Mouse (Mus musculus): ENCODE measurements around the gene Lhfpl4.

DNA sequence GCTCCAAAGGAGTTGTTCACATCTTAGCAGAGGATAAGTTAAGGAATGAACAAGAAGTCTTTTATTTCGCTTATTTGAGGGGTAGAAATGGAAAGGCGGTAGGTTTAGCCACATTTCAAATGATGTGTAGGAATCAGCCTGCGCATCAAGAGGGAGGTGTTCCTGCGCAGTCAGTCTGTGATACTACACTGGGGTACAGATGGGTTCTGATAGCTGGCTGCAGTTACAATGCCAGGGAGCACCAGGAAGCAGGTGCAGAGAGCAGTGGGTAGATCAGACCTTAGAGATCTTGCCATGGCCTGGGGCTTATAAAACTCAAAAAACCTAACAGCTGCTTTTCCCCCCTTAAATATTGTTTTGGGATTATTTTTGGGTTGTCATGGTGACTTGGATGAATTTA lies 49.9 kb downstream of the Lhfpl4 start:
- TF ChIP-seq POLR2A (IDR thresholded peaks at IDR 0.05; ENCODE audit: low read depth, low read length) = no peak
- TF ChIP-seq CTCF (IDR thresholded peaks at IDR 0.05; ENCODE audit: borderline replicate concordance, insufficient read depth, low read length) = no peak
